Mouse (Mus musculus) lung, adult 18-20 months (tissue): ENCODE data around the gene Rxfp3.
"Not testable (repeated sequence)": the region's sequence is repeated elsewhere in the genome, so short reads cannot be mapped to it uniquely, and the experiment has no call there.

ENCODE experiments used
- DNase-seq, 2 experiments: peaks; one replicate each; pipeline ENCODE4 v3.0.0; 2022; ENCODE audit warnings: mixed read lengths in 2 of 2

Rxfp3 gene

DNA sequence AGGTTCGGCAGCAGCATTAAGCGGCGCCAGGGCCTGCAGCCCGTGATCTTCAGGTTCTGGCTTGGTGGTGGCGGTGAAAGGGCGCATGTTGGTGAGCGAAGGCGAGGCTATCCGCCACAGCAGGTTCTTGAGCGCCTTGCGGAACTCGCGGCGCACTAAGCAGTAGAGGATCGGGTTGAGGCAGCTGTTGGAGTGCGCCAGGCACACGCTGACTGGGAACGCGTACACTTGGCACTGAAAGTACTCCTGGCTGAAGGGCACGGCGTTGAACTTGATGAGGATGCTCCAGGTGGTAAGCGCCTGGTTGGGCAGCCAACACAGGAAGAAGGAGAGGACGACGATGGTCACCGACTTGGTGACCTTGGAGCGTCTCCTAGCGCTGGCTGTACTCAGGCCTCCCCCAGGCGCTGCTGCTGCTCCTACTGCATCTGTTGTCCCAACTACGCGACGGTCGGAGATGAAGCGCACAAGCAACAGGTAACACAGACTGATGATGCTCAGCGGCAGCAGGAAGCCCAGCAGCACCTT is 1.8 kb downstream of the Rxfp3 start:
- no peak for DNase-seq

DNA sequence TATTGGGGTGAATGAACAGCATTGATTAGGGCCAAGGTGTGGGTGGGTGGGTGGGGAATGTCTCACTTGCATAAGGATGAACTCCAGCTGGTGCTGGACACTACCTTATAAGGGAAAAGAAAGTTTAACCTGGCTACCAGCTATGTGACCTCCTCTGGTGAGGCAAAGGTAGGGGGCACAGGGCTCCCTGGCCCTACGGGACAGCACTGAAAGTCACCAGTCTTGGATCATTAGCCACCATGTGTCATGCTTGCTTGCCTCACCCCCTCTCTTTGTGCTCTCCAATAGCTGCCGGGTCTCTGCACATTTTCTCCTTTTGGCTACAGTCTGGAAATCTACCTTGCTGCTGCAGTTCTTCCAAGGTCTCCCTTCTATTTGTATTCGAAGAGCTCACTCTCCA is 7.6 kb downstream of the Rxfp3 start:
- no peak for DNase-seq

DNA sequence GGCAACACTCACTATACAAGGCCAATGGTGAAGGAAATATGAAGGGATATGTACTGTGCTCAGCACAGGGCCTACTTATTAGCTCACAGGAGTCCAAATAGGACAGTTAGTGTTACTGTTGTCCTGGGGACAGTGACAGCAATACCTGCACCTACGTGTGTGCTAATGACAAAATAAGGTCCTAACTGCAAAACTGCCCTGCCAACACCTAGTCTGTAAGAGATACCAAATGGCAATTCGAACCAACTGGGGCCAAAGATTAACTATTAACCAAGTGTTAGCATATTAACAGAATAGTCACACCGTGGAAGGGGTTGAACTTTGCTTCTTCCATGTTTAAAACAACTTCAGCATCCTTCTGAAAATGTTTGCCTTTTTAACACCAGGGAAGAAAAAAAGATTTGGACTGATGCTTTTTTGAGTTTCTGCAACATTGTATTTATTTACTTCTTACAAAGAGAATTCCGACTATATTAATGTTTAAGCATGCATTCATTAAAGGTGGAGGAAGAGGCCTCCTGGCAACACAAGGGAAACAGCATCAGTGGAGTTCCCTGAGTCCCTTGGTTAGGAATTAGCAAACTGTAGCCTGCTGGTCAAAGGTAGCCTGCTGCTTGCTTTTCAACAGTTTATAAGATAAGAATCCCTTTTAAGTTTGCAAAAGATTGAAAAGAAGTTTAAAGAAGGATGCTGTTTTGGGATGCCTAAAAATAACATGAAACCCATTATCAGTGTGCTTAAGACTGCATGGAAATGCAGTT is 10.8 kb downstream of the Rxfp3 start:
- no peak for DNase-seq

DNA sequence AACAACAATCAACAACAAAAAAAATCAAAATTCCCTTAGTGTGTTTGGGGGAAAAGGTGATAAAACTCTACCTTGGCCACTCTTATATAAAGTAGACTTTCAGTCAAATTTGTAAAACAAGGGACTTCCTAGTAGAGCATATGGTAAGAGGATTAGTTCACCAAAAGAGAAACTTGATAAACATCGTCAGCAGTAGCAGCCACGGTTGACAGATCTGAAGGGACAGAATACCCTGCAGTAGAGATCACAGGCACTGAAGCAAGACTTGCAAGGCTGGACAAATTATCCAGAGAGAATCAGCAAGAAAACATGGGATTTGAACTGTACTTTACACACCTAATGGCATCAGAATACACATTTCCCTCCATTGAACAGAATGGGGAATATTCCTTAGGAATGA is 22.9 kb downstream of the Rxfp3 start:
- DNase-seq, result no peak

DNA sequence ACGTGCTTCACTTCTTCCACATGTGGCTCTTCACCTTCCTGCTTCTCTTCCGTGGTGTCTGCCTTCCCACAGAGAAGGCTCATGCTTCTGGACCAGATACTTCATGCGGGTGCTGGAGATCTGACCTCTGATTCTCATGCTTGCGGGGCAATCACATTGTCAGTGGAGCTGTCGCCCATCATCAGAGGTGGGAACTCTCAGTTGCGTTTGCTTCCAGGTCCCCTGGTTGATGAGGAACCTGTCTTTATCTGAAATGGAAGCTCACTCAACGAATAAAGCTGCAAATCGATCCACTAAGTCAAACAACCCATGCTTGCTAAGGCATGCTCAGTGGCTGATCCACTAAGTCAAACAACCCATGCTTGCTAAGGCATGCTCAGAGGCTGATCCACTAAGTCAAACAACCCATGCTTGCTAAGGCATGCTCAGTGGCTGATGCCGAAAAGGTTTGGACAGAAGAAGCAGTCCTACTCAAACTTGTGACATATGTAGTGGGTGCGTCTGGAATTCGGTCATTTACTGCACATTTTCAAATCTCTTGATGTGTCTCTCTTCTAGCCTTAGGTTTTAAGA is 26.7 kb downstream of the Rxfp3 start:
- no peak for DNase-seq

DNA sequence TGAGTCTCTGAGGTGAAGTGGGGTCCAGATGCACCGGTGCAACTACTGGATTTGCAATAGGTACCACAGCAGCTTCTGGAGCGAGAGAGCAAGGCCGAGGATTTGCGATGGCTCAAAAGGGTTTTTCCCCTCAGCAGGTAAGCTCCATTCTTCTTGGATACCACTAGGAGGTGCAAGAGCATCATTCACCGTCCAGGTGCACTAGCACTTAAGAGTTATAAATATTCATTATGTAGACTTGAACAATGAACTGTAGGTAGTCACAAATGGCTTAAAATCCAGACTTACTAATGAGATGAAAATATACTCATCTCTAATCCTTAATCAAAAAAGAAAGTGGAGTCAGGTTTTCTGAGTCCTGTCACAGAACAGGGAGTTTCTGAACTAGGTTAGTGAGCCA is 29.0 kb downstream of the Rxfp3 start:
- no peak for DNase-seq

DNA sequence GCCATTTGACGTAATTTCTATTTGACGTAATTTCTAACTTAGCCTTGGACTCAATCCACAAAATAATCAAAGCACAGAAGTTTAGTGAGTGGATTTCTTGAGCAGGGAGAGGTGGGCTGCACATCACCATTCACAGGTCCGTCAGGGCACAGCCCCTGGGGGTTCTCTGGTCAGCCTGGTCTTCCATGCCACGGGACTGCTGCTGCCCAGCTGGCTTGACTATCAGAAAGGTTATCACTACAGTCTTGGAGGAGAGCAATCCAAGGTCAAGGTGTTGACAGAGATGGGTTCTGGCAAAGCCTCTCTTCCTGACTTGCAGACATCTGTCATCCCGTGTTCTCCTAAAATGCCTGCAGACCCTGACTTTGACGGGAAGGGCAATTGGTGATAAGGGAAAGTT is 33.1 kb downstream of the Rxfp3 start:
- DNase-seq, result no peak

DNA sequence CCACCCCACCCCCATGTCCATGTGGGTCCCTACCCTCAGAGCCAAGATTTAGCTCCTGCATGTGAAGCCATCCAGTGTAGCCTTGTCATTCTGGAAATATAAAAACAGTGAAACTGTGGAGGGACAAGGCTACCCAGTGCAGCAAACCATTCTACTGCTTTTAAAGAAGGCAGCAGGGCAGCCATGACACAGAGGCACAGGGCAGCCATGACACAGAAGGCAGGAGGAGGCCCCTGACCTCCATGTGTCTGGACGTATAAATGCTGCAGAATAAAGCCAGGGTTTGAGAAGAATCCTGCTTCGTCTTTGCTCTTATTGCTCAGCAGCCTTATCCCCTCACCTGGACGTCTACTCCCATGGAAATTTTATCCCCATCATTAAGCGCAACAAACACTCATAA is 34.0 kb downstream of the Rxfp3 start:
- no peak for DNase-seq

DNA sequence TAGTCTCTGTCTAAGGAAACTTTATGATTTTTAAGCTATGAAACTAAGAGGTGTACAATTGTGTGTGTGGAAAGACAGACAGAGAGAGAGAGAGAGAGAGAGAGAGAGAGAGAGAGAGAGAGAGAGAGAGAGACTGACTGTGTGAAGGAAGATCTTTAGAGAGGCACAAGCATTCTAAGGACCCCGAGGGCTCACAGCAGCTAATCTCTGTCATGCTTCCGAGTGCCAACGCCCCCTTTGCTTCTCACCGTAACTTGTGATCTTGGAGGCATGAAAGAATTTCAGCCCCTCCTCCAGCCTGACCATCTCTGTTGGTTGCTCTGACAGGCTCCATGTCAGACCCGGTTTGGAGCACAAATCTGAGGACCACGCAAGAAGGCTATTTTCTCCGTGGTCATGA is 37.4 kb downstream of the Rxfp3 start, which contains the start of gene Slc45a2:
Gene Slc45a2, plus strand, starts transcription at position 301 of the 400 bp plus-strand sequence.
- DNase-seq, result no peak

DNA sequence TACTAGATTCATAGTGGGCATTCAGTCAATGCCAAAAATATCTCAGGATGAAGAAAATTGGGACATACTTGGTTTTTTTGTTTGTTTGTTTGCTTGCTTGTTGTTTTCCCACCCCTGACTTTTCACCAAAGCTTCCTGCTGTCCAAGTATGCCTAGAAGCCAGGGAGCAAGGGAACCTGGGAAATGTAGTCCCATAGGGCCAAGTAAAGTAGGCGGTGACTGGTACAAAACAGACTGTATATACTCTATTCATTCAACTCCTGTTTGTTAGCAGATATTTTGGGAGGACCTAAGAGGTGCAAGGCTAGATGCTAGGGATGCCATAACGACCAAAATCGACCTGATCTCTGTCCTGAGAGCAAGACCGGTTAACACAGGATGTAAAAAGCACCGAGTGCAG is 38.0 kb downstream of the Rxfp3 start:
- no peak for DNase-seq

DNA sequence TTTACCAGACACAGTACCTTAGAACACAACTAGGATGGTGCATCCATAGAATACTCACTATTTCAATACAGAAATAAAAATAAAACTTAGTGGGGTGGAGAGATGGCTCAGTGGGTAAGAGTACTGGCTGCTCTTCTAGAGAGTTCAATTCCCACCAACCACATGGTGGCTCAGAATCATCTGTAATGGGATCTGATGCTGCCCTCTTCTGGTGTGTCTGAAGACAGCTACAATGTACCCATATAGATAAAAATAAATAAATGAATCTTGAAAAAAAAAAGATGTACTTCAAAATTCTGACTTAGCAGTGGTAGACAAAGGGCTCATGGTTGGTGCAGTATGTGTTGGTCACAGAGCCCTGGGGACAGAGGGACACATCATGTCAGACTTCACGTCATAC is 46.2 kb downstream of the Rxfp3 start:
- no peak for DNase-seq

DNA sequence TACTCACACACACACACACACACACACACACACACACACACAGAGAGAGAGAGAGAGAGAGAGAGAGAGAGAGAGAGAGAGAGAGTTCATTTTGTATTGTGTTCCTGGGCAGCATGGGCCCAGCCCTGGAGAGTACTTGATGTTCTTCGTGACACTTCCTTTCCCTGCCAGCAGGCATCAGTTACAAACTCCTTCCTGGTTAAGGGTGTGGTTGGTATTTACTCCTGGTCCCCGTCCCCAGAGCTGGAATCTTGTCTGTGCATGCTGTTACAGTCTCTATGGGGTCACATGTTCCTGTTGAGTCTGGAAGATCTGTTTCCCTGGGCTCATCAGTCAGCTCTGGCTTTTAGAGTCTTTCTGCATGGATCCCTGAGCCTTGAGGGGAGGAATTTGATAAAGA is 47.4 kb downstream of the Rxfp3 start:
- DNase-seq, result peak in 1 of 2 experiments; percentile 35

DNA sequence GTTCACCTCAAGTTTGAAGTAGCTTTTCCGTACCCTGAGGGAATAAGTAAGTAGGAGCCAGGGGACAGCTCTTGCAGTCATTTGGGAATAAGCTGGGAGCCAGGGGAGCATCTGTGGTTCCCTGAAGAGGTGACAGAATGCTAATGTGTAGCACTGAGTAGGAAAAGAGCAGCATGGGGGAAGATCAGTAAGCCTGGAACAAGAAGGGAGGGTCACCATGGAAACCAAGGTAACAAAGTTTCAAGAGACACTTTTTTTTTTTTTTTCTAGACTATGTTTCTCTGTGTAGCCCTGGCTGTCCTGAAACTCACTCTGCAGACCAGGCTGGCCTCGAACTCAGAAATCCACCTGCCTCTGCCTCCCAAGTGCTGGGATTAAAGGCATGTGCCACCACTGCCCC is 51.3 kb downstream of the Rxfp3 start:
- not testable (repeated sequence) for DNase-seq

DNA sequence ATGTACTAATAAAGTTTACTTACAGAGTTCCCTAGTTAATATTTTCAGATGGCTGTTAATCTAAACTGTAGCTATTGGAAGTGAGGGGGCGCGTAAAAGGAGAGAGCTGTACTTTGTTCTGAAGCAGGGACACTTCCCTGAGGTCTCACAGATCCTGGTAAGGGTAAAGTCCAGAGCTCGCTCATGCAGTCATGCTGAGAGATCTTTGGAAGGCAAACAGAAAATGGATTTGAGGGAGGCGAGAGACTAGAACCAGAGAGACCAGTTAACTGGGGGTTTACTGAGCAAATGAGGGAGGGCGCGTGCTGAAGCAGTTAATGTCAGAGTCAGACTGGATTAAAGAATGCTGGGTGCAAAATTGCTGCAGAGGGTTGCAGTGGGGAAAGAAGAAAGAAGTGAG is 52.0 kb downstream of the Rxfp3 start:
- DNase-seq, result no peak
